Mouse (Mus musculus) adrenal gland, postnatal 4 days (tissue): ENCODE data around the gene Rnf145. TPM values are rescaled to one million over a fixed set of nuclear protein-coding genes. Genes with fewer than 3 reads are reported as not detected.

Experiments used
- DNase-seq, 2 experiments: peaks; one replicate each; pipeline ENCODE4 v3.0.0; 2021 to 2022; ENCODE audit warnings: low spot score in 2 of 2, mixed read lengths in 2 of 2
- microRNA-seq: library from miRNA; unstranded; fragments of <30 nt; microRNA quantifications from one replicate; pipeline ENCODE4 v1.2.0, GENCODE M21; 2021
- total RNA-seq, 2 experiments: library from RNA; stranded (reverse); gene quantifications; 2 replicates each; pipeline ENCODE4 v1.2.3; 2021

The Rnf145 gene
- total RNA-seq, 2 experiments from 2014 or later, result 111 to 113 TPM

- DNase-seq, result no peak
Observed at GRCm38 (mm10) chr11:44613411-44614180, 94.8 kb downstream of the Rnf145 start.

Small RNAs within 50 kb of the gene (microRNA-seq; reads per million reads assigned to microRNA genes)
- gene Gm22121, result not detected

Other genes with a start within 250 kb of the Rnf145 start
- gene Il12b, start 118.9 kb upstream of the Rnf145 start, total RNA-seq, result under 1 TPM in 1 of 2 experiments, not detected in 1; 0.14 TPM
- gene Ublcp1, start 48.5 kb upstream of the Rnf145 start, total RNA-seq, result 10 to 100 TPM; 41.4 to 46.7 TPM
- gene Ebf1, start 98.4 kb downstream of the Rnf145 start, total RNA-seq, result 10 to 100 TPM; 32.5 to 36.8 TPM